Mouse (Mus musculus) lung, postnatal 0 days (tissue): ENCODE results near the gene Gm44503. TPM values are rescaled to one million over a fixed set of nuclear protein-coding genes. Genes with fewer than 3 reads are reported as not detected.

Experiments
- ATAC-seq: fragments of 200-750 bp; cut with Nextera tagmentation; 2 replicates; pipeline ENCODE4 v1.8.0; 2017; ENCODE audit warnings: moderate library complexity
- DNase-seq: peaks from one replicate; pipeline ENCODE4 v3.0.0-alpha.2; 2016; ENCODE audit warnings: low spot score
- H3K27ac ChIP-seq: fragments of 300-500 bp; sonication (generic); 2 replicates; pipeline ENCODE4 v1.5.1; 2014; ENCODE audit warnings: antibody characterized with exemption, mild to moderate bottlenecking, low read length, mixed read lengths
- H3K27me3 ChIP-seq: fragments of 300-500 bp; sonication (generic); replicated peaks from 2 replicates; pipeline ENCODE4 v1.6.1; 2014; ENCODE audit warnings: low read length, mixed read lengths; ENCODE audit not compliant: insufficient read depth
- H3K36me3 ChIP-seq: fragments of 300-500 bp; sonication (generic); 2 replicates; pipeline ENCODE4 v1.6.1; 2014; ENCODE audit warnings: low read length, mixed read lengths; ENCODE audit not compliant: insufficient read depth
- H3K4me1 ChIP-seq: fragments of 300-500 bp; sonication (generic); 2 replicates; pipeline ENCODE4 v1.6.1; 2014; ENCODE audit warnings: antibody characterized with exemption, low read depth, low read length, mixed read lengths; ENCODE audit not compliant: insufficient read depth
- H3K4me2 ChIP-seq: fragments of 300-500 bp; sonication (generic); replicated peaks from 2 replicates; pipeline ENCODE4 v1.6.1; 2014; ENCODE audit warnings: low read depth, mild to moderate bottlenecking, low read length, moderate library complexity, mixed read lengths
- H3K4me3 ChIP-seq: fragments of 300-500 bp; sonication (generic); 2 replicates; pipeline ENCODE4 v1.5.1; 2014; ENCODE audit warnings: low read depth, low read length
- H3K9ac ChIP-seq: fragments of 300-500 bp; sonication (generic); replicated peaks from 2 replicates; pipeline ENCODE4 v1.6.1; 2014; ENCODE audit warnings: low read depth, mild to moderate bottlenecking
- H3K9me3 ChIP-seq: fragments of 300-500 bp; sonication (generic); 2 replicates; pipeline ENCODE4 v1.6.1; 2016; ENCODE audit warnings: low read length, mixed read lengths
- CTCF ChIP-seq: IDR thresholded peaks from 2 replicates; pipeline ENCODE4 v1.5.1; 2016; ENCODE audit warnings: antibody characterized with exemption, mild to moderate bottlenecking
- EP300 ChIP-seq: IDR thresholded peaks from 2 replicates; pipeline ENCODE4 v1.6.1; 2016; ENCODE audit warnings: antibody characterized with exemption, mild to moderate bottlenecking, control low read depth
- WGBS: fragments of 180-500 bp; shearing (Covaris S2); extraction: QIAGEN DNeasy Blood & Tissue Kit; methylation state at CpG from one replicate; pipeline ENCODE4 v1.1.7; 2014; 5-methylcytosine and 5-hydroxymethylcytosine counted together
- polyA plus RNA-seq: library from polyadenylated mRNA; unstranded; fragments of >200 nt; fragmentation: Nextera tagmentation; extraction: Ambion mirVana; gene quantifications from 2 replicates; pipeline ENCODE4 v1.2.1, GENCODE M21; 2015

The Gm44503 gene
- polyA plus RNA-seq, 1 experiment from 2014 or later = not detected

- Histone ChIP-seq H3K36me3 (no peaks in the 10 kb centered on the region), H3K27me3 (no peaks in the 10 kb centered on the region), H3K4me2 (peak within 1 kb of the TSS; percentile 98), H3K4me1 (no peaks in the 10 kb centered on the region), H3K4me3 (peak within 1 kb of the TSS; percentile 67), H3K27ac (peak within 1 kb of the TSS; percentile 68), H3K9ac (peak within 1 kb of the TSS; percentile 71), H3K9me3 (no peaks in the 10 kb centered on the region)
- DNase-seq = peak; percentile 60
- peak; percentile 85 for ATAC-seq
- WGBS = 2% methylated on average over 64 of the region's 108 CpGs
- no peak for TF ChIP-seq CTCF
- no peak for TF ChIP-seq EP300
Observed at GRCm38 (mm10) chr9:72925021-72925934, 33.4 kb upstream of the Gm44503 start, which contains the start of gene Pygo1. Pygo1 (plus strand) TSS chr9:72925645.

- 1% methylated on average over 20 of the region's 20 CpGs for WGBS
- ATAC-seq (peak; percentile 34), DNase-seq (peak; percentile 27)
- TF ChIP-seq CTCF (no peak), EP300 (no peak)
- H3K27me3 ChIP-seq = no peaks in the 10 kb centered on the region
- peak overlapping the region; percentile 71 for H3K9ac ChIP-seq
- peak overlapping the region; percentile 67 for H3K4me3 ChIP-seq
- H3K36me3 ChIP-seq = no peaks in the 10 kb centered on the region
- H3K27ac ChIP-seq = peak overlapping the region; percentile 68
- peak overlapping the region; percentile 98 for H3K4me2 ChIP-seq
- no peaks in the 10 kb centered on the region for H3K4me1 ChIP-seq
- H3K9me3 ChIP-seq = no peaks in the 10 kb centered on the region
Observed at GRCm38 (mm10) chr9:72925935-72926258, 32.8 kb upstream of the Gm44503 start.

- Histone ChIP-seq H3K27ac (no peak overlapping the region), H3K4me2 (no peak overlapping the region), H3K36me3 (no peaks in the 10 kb centered on the region), H3K27me3 (no peaks in the 10 kb centered on the region), H3K9ac (no peak overlapping the region), H3K4me3 (no peak overlapping the region), H3K9me3 (no peaks in the 10 kb centered on the region), H3K4me1 (no peaks in the 10 kb centered on the region)
- no peak for DNase-seq
- no peak for TF ChIP-seq EP300
- no peak for TF ChIP-seq CTCF
- ATAC-seq = no peak
- 82% methylated on average over 13 of the region's 13 CpGs for WGBS
Observed at GRCm38 (mm10) chr9:72931166-72931790, 27.4 kb upstream of the Gm44503 start.

GRCm38 (mm10) chr9:72935309-72935708 is 23.3 kb upstream of the Gm44503 start:
- H3K27me3 ChIP-seq = no peaks in the 10 kb centered on the region
- H3K9ac ChIP-seq = no peak overlapping the region
- no peak for TF ChIP-seq EP300
- peak; percentile 19; the same call in 1 of the 2 replicates for TF ChIP-seq CTCF
- ATAC-seq (no peak), DNase-seq (no peak)
- no peak overlapping the region for H3K4me3 ChIP-seq
- 82% methylated on average over 4 of the region's 4 CpGs for WGBS
- no peaks in the 10 kb centered on the region for H3K9me3 ChIP-seq
- no peak overlapping the region for H3K27ac ChIP-seq
- H3K36me3 ChIP-seq = no peaks in the 10 kb centered on the region
- H3K4me2 ChIP-seq = no peak overlapping the region
- H3K4me1 ChIP-seq = no peaks in the 10 kb centered on the region

GRCm38 (mm10) chr9:72936301-72936700 is 22.4 kb upstream of the Gm44503 start:
- DNase-seq = peak; percentile 74
- H3K4me3 ChIP-seq = no peak overlapping the region
- H3K27me3 ChIP-seq = no peaks in the 10 kb centered on the region
- no peak overlapping the region for H3K4me2 ChIP-seq
- H3K9me3 ChIP-seq = no peaks in the 10 kb centered on the region
- 62% methylated on average over 2 of the region's 2 CpGs for WGBS
- no peaks in the 10 kb centered on the region for H3K4me1 ChIP-seq
- no peak overlapping the region for H3K9ac ChIP-seq
- no peaks in the 10 kb centered on the region for H3K36me3 ChIP-seq
- peak; percentile 89 for ATAC-seq
- no peak overlapping the region; the same call in 1 of the 2 replicates for H3K27ac ChIP-seq
- no peak for TF ChIP-seq CTCF
- TF ChIP-seq EP300 = no peak

- WGBS = 53% methylated on average over 3 of the region's 3 CpGs
- Histone ChIP-seq H3K9ac (no peak overlapping the region), H3K4me2 (no peak overlapping the region), H3K4me3 (no peak overlapping the region), H3K4me1 (no peaks in the 10 kb centered on the region), H3K36me3 (no peaks in the 10 kb centered on the region), H3K27ac (no peak overlapping the region), H3K9me3 (no peaks in the 10 kb centered on the region), H3K27me3 (no peaks in the 10 kb centered on the region)
- DNase-seq (no peak), ATAC-seq (no peak)
- TF ChIP-seq EP300 = no peak
- peak; percentile 46 for TF ChIP-seq CTCF
Observed at GRCm38 (mm10) chr9:72943424-72943823, 15.2 kb upstream of the Gm44503 start.
